Mouse (Mus musculus): ENCODE measurements around the gene 4430402I18Rik.

DNA sequence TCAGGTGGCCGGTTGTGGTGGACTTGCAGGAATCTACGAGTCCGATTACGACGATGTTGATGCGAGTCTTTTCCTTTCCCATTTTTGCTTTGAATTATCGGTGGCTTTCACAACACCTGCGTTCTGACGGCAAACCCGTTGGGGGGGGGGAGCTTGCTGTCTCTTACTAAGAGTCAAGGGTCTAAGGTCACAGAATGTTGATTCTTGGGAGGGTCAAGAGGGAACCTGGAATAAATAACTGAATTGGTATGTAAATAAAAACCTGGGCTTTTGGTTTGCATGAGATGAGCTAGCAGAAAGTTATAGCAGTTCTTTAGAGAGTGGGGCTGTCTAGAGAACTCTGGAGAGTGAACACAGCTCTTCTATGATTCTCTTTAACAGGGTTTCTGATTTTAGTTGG is 104.0 kb downstream of the 4430402I18Rik start:
- TF ChIP-seq POLR2A (IDR thresholded peaks at IDR 0.05; ENCODE audit: insufficient read depth, low read depth, low read length) (no peak), CTCF (IDR thresholded peaks at IDR 0.05) (no peak)

Data from heart, adult 2 months (tissue).